Mouse (Mus musculus): ENCODE data around the gene U2af2.
"Not testable (repeated sequence)": the region's sequence is repeated elsewhere in the genome, so short reads cannot be mapped to it uniquely, and the experiment has no call there.

Gene U2af2

DNA sequence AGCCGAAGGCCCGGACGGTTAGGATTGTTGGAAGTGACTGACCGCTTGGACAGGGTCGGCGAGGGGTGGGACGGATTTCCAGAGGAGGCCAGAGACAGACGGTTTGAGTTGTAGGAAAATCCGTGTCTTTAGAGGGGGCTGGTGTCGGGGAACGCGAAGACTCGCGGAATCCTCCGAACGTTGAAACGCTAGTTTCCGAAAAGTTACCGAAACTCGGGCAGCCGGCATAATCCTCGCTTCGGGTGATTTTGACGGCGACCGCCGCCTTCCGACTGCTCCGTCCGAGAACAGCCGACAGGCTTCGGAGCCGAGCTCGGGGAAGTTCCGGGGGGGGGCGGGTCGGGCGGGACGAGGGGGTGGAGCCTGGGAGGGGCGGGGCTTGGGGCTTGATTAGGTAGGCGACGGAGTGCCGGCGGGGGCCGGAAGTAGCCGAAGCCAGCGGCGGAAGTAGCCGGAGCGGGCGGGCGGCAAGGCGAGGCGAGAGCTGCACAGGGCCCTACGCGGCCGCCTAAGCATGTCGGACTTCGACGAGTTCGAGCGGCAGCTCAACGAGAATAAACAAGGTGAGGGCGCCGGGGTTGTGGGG, at the start of gene U2af2:
TSS of gene U2af2 (plus strand) at position 370 of the 586 bp plus-strand sequence.
- DNase-seq (ENCODE audit: low read depth, low spot score) = peak; percentile 92

DNA sequence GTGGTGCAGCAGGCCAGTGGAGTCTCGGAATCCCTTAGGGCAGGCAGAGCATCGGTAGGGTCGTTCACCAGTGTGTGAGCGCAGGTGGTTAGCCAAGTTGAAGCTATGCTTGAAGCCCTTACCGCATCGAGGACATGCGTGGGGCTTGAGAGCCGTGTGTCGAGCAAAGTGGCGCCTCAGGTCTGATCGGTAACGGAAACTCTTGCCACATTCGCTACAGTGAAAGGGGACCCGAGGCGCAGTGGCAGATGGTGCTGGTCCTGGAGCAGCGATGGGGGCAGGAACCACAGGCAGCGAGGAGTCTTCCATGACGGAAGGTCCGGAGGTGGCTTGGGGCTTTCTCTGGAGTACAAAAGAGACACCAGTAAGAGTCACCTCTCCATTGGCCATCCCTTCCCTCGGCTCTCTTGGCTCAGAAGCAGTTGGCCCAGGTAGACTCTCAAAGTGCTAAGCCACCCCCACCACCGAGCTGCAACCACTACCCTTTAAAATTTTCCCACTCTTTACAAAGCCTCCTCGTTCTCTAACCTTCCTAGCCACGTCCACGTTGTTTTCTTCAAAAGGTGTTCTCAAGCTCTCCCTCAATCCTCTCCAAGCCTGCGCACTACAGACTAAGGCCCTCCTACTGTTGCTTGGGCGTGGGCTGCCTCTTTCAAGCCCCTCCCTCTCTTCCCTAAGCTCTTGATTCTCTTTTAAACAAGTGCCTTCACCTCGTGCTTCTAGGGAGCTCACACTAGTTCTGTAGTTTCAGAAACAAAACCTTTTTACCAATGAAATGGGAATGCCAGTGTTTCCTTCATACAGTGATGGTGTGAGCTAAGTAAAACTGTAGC, 49.0 kb upstream of the U2af2 start:
- DNase-seq (ENCODE audit: low read depth, low spot score) = no peak

- DNase-seq (ENCODE audit: low read depth, low spot score) = peak; percentile 95
Observed at GRCm38 (mm10) chr7:5014251-5015117, 47.5 kb upstream of the U2af2 start, which contains the start of the genes Zfp524 and Fiz1. Zfp524 (plus strand) TSS chr7:5014415. Fiz1 (minus strand) TSS chr7:5014697.

DNA sequence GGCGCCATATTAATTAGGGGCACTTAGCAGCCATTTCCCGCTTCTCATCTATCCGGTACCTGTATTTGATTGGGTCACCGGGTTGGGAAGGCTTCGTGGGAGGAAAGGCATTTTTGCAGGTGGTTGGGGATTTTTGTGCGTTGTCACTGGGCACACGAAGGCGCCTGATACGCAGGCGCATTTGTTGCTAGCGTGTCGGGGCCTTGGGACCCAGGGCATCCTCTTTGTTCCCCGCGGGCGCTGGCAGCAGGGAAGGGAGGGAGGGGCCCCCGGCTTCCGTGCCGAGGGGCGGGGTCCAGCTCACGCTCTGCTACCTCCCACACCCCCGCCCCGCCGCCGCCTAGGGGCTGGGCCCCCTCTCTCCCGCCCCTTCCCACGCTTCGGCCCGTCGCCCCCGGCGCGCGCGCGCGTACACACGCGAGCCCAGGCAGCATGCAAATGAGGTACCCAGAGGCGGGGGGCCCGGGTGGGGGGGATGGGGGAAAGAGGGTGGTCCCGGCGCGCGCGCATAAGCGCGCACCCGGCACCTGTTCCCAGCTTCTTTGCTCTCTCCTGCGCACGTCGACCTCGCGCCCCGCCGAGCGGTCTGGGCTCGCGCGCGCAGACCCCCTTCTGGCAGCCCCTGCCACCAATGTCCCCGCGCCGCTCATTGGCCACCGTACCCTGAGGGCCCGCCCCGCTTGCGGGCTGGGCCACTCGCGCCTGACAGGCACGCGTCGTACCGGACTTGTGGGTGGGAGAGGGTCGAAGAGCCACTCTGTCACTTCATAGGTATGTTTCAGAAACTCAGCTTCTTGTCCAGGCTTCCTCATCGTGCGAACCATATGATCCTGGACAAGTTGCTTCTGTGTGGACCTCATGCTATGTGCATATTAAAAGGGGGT, 46.6 kb upstream of the U2af2 start, which contains the start of gene Gm44973:
TSS of gene Gm44973 (plus strand) at position 379 of the 884 bp plus-strand sequence.
- peak; percentile 90 for DNase-seq (ENCODE audit: low read depth, low spot score)

DNA sequence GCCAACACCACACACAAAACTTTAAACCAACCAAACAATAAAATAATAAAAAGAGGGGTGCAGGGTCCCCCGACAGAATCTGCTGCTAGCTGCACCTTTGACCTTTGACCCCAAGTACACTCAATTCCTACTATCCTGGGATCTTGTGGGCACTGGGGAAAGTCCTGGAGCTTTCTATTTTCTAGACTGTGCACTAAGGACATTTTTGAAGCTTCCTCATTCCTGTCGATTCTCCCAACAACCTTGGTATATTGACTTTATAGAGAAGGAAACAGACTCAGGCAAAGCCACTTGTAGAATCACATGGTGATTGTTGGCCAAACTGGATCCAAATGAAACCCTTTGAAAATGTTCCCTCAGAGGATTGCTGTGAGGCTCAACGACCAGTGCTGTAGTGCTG, 45.9 kb upstream of the U2af2 start:
- no peak for DNase-seq (ENCODE audit: low read depth, low spot score)

- DNase-seq (ENCODE audit: low read depth, low spot score) = no peak
Observed at GRCm38 (mm10) chr7:5016920-5017319, 45.0 kb upstream of the U2af2 start.

DNA sequence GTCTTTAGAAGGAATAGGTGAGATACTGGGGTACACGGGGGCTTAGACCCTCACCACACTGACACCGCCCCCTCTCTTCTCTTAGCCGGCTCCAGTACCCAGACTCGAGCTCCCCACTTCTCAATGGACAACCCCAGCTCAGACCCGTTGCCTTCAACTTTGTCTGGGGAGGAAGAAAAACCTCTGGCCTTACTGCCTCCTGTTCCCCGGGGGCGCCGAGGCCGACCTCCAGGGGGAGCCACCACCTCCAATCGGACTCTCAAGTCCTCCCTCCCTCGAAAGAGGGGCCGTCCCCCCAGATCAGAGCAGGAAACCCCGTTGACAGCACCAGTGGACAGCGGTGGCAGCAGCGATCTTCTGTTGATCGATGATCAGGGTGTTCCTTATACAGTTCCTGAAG, 44.6 kb upstream of the U2af2 start:
- DNase-seq (ENCODE audit: low read depth, low spot score) = no peak

GRCm38 (mm10) chr7:5017931-5018330, 44.0 kb upstream of the U2af2 start:
- DNase-seq (ENCODE audit: low read depth, low spot score) = no peak

DNA sequence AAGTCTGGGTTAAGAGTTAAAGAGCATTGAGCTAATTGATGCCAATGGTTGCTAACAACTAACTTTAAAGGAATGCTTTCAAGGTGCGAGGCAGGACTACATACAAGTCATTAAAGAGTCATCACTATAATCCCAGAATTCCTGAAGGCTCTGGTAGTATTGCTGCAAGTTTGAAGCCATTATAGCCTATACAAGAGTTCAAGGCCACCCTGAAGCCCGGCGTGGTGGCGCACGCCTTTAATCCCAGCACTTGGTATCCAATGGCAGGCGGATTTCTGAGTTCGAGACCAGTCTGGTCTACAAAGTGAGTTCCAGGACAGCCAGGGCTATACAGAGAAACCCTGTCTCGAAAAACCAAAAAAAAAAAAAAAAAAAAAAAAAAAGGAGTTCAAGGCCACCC, 42.4 kb upstream of the U2af2 start:
- not testable (repeated sequence) for DNase-seq (ENCODE audit: low read depth, low spot score)

- peak; percentile 99 for DNase-seq (ENCODE audit: low read depth, low spot score)
Observed at GRCm38 (mm10) chr7:5020000-5020681, 41.8 kb upstream of the U2af2 start, which contains the start of the genes Zfp865 and Ccdc106. Zfp865 (plus strand) TSS chr7:5020376. Ccdc106 (plus strand) TSS chr7:5020553.

DNA sequence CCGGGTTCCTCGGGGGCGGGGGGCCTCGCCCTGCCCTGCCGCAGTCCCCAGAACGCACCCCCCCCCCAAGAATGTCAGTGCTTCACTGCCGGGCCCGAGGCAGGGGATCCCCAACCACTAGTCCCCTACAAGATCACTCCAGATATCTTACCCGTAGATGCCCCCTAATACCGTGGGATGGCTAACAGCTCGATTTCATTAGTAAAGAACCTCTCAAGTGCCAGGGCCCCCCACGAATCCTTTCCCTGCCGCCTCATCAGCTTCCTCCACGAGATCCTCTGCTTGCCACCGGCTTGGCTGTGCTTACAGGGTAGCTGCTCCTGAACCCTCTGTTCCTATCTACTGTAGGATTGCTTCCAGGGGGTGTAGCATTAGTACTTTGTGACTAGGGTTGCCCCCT, 41.3 kb upstream of the U2af2 start:
- DNase-seq (ENCODE audit: low read depth, low spot score) = no peak

GRCm38 (mm10) chr7:5021197-5021596, 40.7 kb upstream of the U2af2 start:
- no peak for DNase-seq (ENCODE audit: low read depth, low spot score)

DNA sequence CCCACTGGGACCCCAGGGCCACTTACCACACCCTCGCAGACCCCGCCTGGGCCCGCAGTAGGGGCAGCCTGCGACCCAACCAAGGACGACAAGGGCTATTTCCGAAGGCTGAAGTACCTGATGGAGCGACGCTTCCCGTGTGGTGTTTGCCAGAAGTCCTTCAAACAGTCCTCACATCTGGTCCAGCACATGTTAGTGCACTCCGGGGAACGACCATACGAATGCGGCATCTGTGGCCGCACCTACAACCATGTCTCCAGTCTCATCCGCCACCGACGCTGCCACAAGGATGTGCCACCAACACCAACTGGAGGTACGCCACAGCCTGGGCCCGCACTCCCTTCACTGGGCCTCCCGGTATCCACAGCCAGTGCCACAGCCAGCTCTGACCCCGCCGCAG, 32.4 kb upstream of the U2af2 start:
- DNase-seq (ENCODE audit: low read depth, low spot score) = no peak

DNA sequence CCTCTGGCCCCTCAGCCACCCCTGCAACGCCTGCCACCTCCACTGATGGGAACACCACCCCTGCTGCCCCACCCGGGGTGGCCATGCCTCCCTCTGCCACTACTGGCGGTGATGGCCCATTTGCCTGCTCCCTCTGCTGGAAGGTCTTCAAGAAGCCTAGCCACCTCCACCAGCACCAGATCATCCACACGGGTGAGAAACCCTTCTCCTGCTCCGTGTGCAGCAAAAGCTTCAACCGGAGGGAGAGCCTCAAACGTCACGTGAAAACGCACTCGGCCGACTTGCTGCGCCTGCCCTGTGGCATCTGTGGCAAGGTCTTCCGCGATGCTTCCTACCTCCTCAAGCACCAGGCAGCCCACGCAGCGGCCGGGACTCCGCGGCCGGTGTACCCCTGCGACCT, 32.0 kb upstream of the U2af2 start:
- DNase-seq (ENCODE audit: low read depth, low spot score) = no peak

- DNase-seq (ENCODE audit: low read depth, low spot score) = no peak
Observed at GRCm38 (mm10) chr7:5030554-5031275, 31.2 kb upstream of the U2af2 start.

DNA sequence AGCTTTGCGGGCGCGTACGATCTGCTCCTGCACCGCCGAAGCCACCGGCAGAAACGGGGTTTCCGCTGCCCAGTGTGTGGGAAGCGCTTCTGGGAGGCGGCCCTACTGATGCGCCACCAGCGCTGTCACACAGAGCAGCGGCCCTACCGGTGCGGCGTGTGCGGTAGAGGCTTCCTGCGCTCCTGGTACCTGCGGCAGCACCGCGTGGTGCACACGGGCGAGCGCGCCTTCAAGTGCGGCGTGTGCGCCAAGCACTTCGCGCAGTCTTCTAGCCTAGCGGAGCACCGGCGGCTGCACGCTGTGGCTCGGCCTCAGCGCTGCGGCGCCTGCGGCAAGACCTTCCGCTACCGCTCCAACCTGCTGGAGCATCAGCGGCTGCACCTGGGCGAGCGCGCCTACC, 30.4 kb upstream of the U2af2 start:
- DNase-seq (ENCODE audit: low read depth, low spot score) = no peak

- no peak for DNase-seq (ENCODE audit: low read depth, low spot score)
Observed at GRCm38 (mm10) chr7:5033818-5034217, 28.1 kb upstream of the U2af2 start, which contains the start of gene 4632433K11Rik. 4632433K11Rik (plus strand) TSS chr7:5034118.

- DNase-seq (ENCODE audit: low read depth, low spot score) = no peak
Observed at GRCm38 (mm10) chr7:5035628-5036027, 26.3 kb upstream of the U2af2 start.

DNA sequence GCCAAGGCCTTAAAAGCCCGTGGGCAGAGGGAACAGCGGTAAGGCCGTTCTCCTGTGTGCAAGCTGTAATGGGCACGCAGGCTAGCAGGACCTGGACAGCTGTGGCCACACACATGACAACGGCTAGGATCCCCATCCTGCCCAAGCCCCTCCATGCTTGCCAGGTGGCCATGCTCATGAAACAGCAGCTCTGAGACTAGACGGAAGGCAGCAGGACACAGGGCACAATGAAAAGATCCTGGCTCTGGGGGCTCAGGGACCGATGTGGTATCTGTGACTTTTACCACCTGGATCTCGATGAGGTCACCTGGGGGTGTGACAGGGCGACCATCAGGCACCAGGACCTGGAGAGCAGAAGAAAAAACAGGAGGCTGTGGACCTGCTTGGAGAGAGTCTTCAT, 25.8 kb upstream of the U2af2 start:
- no peak for DNase-seq (ENCODE audit: low read depth, low spot score)

DNA sequence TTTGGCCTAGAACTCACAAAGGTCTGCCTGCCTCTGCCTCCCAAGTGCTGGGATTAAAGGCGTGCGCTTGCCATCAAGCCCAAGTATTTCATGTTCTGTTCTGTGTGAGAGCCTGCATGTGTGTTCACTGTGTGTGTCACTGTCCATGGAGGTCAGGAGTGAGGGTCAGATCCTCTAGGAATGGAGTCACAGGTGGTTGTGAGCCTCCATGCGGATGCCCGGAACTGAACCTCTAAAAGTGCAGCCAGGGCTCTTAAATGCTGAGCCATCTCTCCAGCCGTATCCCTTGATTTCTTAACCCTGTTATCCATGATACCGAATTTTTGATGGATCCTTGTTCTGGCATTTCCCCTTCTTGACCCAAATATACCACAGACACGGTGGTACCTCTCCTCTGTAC, 24.9 kb upstream of the U2af2 start:
- no peak for DNase-seq (ENCODE audit: low read depth, low spot score)

All from skeletal muscle tissue, adult 2 months (tissue).